Mouse (Mus musculus) intestine, postnatal 0 days (tissue): ENCODE data around the gene Fam24b. TPM values are rescaled to one million over a fixed set of nuclear protein-coding genes. Genes with fewer than 3 reads are reported as not detected.

Experiments used
- ATAC-seq: fragments of 200-750 bp; cut with Nextera tagmentation; 2 replicates; pipeline ENCODE4 v1.8.0; 2017; ENCODE audit warnings: mild to moderate bottlenecking, moderate TSS enrichment, moderate library complexity
- H3K27ac ChIP-seq: fragments of 300-500 bp; sonication (generic); 2 replicates; pipeline ENCODE4 v1.5.1; 2014; ENCODE audit warnings: mild to moderate bottlenecking, low read depth, low read length, moderate library complexity
- H3K27me3 ChIP-seq: fragments of 300-500 bp; sonication (generic); replicated peaks from 2 replicates; pipeline ENCODE4 v1.6.1; 2014; ENCODE audit warnings: low read length, mixed read lengths; ENCODE audit not compliant: control insufficient read depth, insufficient read depth
- H3K36me3 ChIP-seq: fragments of 300-500 bp; sonication (generic); 2 replicates; pipeline ENCODE4 v1.6.1; 2014; ENCODE audit warnings: mild to moderate bottlenecking, moderate library complexity; ENCODE audit not compliant: control insufficient read depth, insufficient read depth
- H3K4me1 ChIP-seq: fragments of 300-500 bp; sonication (generic); replicated peaks from 2 replicates; pipeline ENCODE4 v1.6.1; 2014; ENCODE audit warnings: antibody characterized with exemption, low read length, mixed read lengths; ENCODE audit not compliant: control insufficient read depth, insufficient read depth
- H3K4me2 ChIP-seq: fragments of 300-500 bp; sonication (generic); replicated peaks from 2 replicates; pipeline ENCODE4 v1.6.1; 2014; ENCODE audit warnings: low read depth, mild to moderate bottlenecking, moderate library complexity
- H3K4me3 ChIP-seq: fragments of 300-500 bp; sonication (generic); 2 replicates; pipeline ENCODE4 v1.5.1; 2014; ENCODE audit warnings: low read depth, low read length
- H3K9ac ChIP-seq: fragments of 300-500 bp; sonication (generic); 2 replicates; pipeline ENCODE4 v1.6.1; 2014; ENCODE audit warnings: mild to moderate bottlenecking, low read depth, low read length
- H3K9me3 ChIP-seq: fragments of 300-500 bp; sonication (generic); 2 replicates; pipeline ENCODE4 v1.6.1; 2016; ENCODE audit warnings: mixed run types; ENCODE audit not compliant: control insufficient read depth
- CTCF ChIP-seq: sonication (generic); IDR thresholded peaks from 2 replicates; pipeline ENCODE4 v1.5.1; 2016; ENCODE audit warnings: low read depth, mild to moderate bottlenecking, control low read depth, antibody characterized with exemption, moderate library complexity
- WGBS: fragments of 180-500 bp; shearing (Covaris S2); extraction: QIAGEN DNeasy Blood & Tissue Kit; methylation state at CpG from one replicate; pipeline ENCODE4 v1.1.7; 2014; 5-methylcytosine and 5-hydroxymethylcytosine counted together
- polyA plus RNA-seq: library from polyadenylated mRNA; unstranded; fragments of >200 nt; fragmentation: Nextera tagmentation; extraction: Ambion mirVana; gene quantifications from 2 replicates; pipeline ENCODE4 v1.2.1, GENCODE M21; 2015

Fam24b gene
- polyA plus RNA-seq, 1 experiment from 2014 or later: not detected

GRCm38 (mm10) chr7:131362615-131363300 is 33.4 kb upstream of the Fam24b start, which contains the start of gene 2310057M21Rik:
TSS of gene 2310057M21Rik (minus strand) at chr7:131362759.
- peak within 1 kb of the TSS; percentile 93 for H3K9ac ChIP-seq
- no peak for TF ChIP-seq CTCF
- H3K27me3 ChIP-seq: no peaks in the 10 kb centered on the region
- peak within 1 kb of the TSS; percentile 90 for H3K4me3 ChIP-seq
- WGBS: under 1% methylated on average over 55 of the region's 55 CpGs
- peak; percentile 95 for ATAC-seq
- H3K27ac ChIP-seq: peak within 1 kb of the TSS; percentile 79
- peak within 1 kb of the TSS; percentile 80 for H3K4me2 ChIP-seq
- H3K9me3 ChIP-seq: no peaks in the 10 kb centered on the region
- no peaks in the 10 kb centered on the region for H3K4me1 ChIP-seq
- peaks cover 3% of the 10 kb centered on the region for H3K36me3 ChIP-seq

GRCm38 (mm10) chr7:131362269-131362614 is 32.9 kb upstream of the Fam24b start:
- Histone ChIP-seq H3K27me3 (no peaks in the 10 kb centered on the region), H3K36me3 (peaks cover 8% of the 10 kb centered on the region)
- TF ChIP-seq CTCF: no peak

GRCm38 (mm10) chr7:131356105-131356504 is 26.8 kb upstream of the Fam24b start:
- ATAC-seq: no peak
- Histone ChIP-seq H3K9me3 (no peaks in the 10 kb centered on the region), H3K9ac (no peak overlapping the region), H3K4me2 (no peak overlapping the region), H3K27me3 (no peaks in the 10 kb centered on the region), H3K36me3 (peaks cover 44% of the 10 kb centered on the region), H3K4me3 (no peak overlapping the region), H3K4me1 (no peaks in the 10 kb centered on the region), H3K27ac (no peak overlapping the region)
- TF ChIP-seq CTCF: no peak
- 95% methylated on average over 13 of the region's 13 CpGs for WGBS

More at GRCm38 (mm10) chr7:131362269-131362614, 32.9 kb upstream of the Fam24b start:
- no peaks in the 10 kb centered on the region for H3K9me3 ChIP-seq
- ATAC-seq: peak; percentile 67
- under 1% methylated on average over 35 of the region's 35 CpGs for WGBS
- H3K27ac ChIP-seq: peak overlapping the region; percentile 79
- peak overlapping the region; percentile 93 for H3K9ac ChIP-seq
- peak overlapping the region; percentile 80 for H3K4me2 ChIP-seq
- H3K4me3 ChIP-seq: peak overlapping the region; percentile 90
- H3K4me1 ChIP-seq: no peaks in the 10 kb centered on the region

GRCm38 (mm10) chr7:131345856-131346541 is 16.7 kb upstream of the Fam24b start:
- Histone ChIP-seq H3K27ac (no peak overlapping the region), H3K4me2 (no peak overlapping the region), H3K9ac (no peak overlapping the region), H3K4me3 (no peak overlapping the region), H3K4me1 (no peaks in the 10 kb centered on the region), H3K27me3 (no peaks in the 10 kb centered on the region), H3K36me3 (peaks cover 51% of the 10 kb centered on the region), H3K9me3 (no peaks in the 10 kb centered on the region)
- 62% methylated on average over 7 of the region's 7 CpGs for WGBS
- ATAC-seq: no peak
- no peak for TF ChIP-seq CTCF

- Histone ChIP-seq H3K4me2 (no peak overlapping the region), H3K9me3 (no peaks in the 10 kb centered on the region), H3K36me3 (peaks cover 21% of the 10 kb centered on the region), H3K4me1 (no peaks in the 10 kb centered on the region), H3K27me3 (no peaks in the 10 kb centered on the region), H3K4me3 (no peak overlapping the region), H3K27ac (no peak overlapping the region), H3K9ac (no peak overlapping the region)
- TF ChIP-seq CTCF: no peak
- 45% methylated on average over 8 of the region's 8 CpGs for WGBS
- no peak for ATAC-seq
Observed at GRCm38 (mm10) chr7:131337502-131338068, 8.3 kb upstream of the Fam24b start.

GRCm38 (mm10) chr7:131333564-131333963 is 4.2 kb upstream of the Fam24b start, which contains the start of gene Fam24a:
TSS of gene Fam24a (plus strand) at chr7:131333864.
- Histone ChIP-seq H3K36me3 (no peaks in the 10 kb centered on the region; the same call in 1 of the 2 replicates), H3K4me3 (no peak within 1 kb of the TSS), H3K4me2 (no peak within 1 kb of the TSS), H3K27me3 (no peaks in the 10 kb centered on the region), H3K9ac (no peak within 1 kb of the TSS), H3K4me1 (no peaks in the 10 kb centered on the region), H3K27ac (no peak within 1 kb of the TSS), H3K9me3 (no peaks in the 10 kb centered on the region)
- WGBS: 62% methylated on average over 1 of the region's 1 CpGs
- TF ChIP-seq CTCF: no peak
- no peak for ATAC-seq
